Mouse (Mus musculus): ENCODE results near the gene Akain1. TPM values are rescaled to one million over a fixed set of nuclear protein-coding genes. Genes with fewer than 3 reads are reported as not detected.

Akain1 gene
- not detected in 2 replicates for polyA plus RNA-seq (2016; fragmentation: Nextera tagmentation; extraction: Ambion mirVana)

- WGBS (ENCODE audit: insufficient replicate concordance): under 1% methylated on average over 30 of the region's 44 CpGs
- peak within 1 kb of the TSS; percentile 61 for H3K4me2 ChIP-seq
- no peak within 1 kb of the TSS for H3K27ac ChIP-seq
- H3K9me3 ChIP-seq (replicated peaks): no peaks in the 10 kb centered on the region
- H3K27me3 ChIP-seq (replicated peaks): peaks cover 56% of the 10 kb centered on the region
- H3K4me1 ChIP-seq: peaks cover 14% of the 10 kb centered on the region; the same call in 1 of the 2 replicates
- peak; percentile 81; the same call in 1 of the 2 replicates for ATAC-seq
- peak within 1 kb of the TSS; percentile 29 for H3K4me3 ChIP-seq
- no peaks in the 10 kb centered on the region for H3K36me3 ChIP-seq
- H3K9ac ChIP-seq: no peak within 1 kb of the TSS
Observed at GRCm38 (mm10) chr17:69438990-69439491, at the start of gene Akain1. Gene Akain1 (plus strand): TSS chr17:69439326.

GRCm38 (mm10) chr17:69396147-69397033, 42.7 kb upstream of the Akain1 start:
- WGBS (ENCODE audit: insufficient replicate concordance): 10% methylated on average over 15 of the region's 16 CpGs
- peak overlapping the region; percentile 84 for H3K27ac ChIP-seq
- peak; percentile 79 for ATAC-seq

GRCm38 (mm10) chr17:69397163-69397562, 42.0 kb upstream of the Akain1 start:
- no peak for ATAC-seq
- Histone ChIP-seq H3K4me3 (no peak overlapping the region), H3K9ac (peak overlapping the region; percentile 66; the same call in 1 of the 2 replicates), H3K27ac (peak overlapping the region; percentile 46), H3K4me2 (peak overlapping the region; percentile 71), H3K4me1 (peaks cover 43% of the 10 kb centered on the region), H3K36me3 (no peaks in the 10 kb centered on the region), H3K9me3 (replicated peaks) (no peaks in the 10 kb centered on the region), H3K27me3 (replicated peaks) (no peaks in the 10 kb centered on the region)
- WGBS (ENCODE audit: insufficient replicate concordance): 38% methylated on average over 5 of the region's 5 CpGs

More at GRCm38 (mm10) chr17:69396147-69397033, 42.7 kb upstream of the Akain1 start:
- Histone ChIP-seq H3K4me2 (peak overlapping the region; percentile 71), H3K4me3 (peak overlapping the region; percentile 52), H3K27me3 (replicated peaks) (no peaks in the 10 kb centered on the region), H3K9ac (peak overlapping the region; percentile 66), H3K4me1 (peaks cover 36% of the 10 kb centered on the region), H3K36me3 (peaks cover 3% of the 10 kb centered on the region), H3K9me3 (replicated peaks) (no peaks in the 10 kb centered on the region)

GRCm38 (mm10) chr17:69398092-69398491, 41.0 kb upstream of the Akain1 start:
- Histone ChIP-seq H3K36me3 (no peaks in the 10 kb centered on the region), H3K4me2 (no peak overlapping the region), H3K27me3 (replicated peaks) (no peaks in the 10 kb centered on the region), H3K4me1 (peaks cover 43% of the 10 kb centered on the region), H3K9ac (no peak overlapping the region), H3K4me3 (no peak overlapping the region), H3K27ac (peak overlapping the region; percentile 46; the same call in 1 of the 2 replicates), H3K9me3 (replicated peaks) (no peaks in the 10 kb centered on the region)
- no peak for ATAC-seq

- H3K4me2 ChIP-seq: no peak overlapping the region
- WGBS (ENCODE audit: insufficient replicate concordance): 59% methylated on average over 2 of the region's 2 CpGs
- H3K9me3 ChIP-seq (replicated peaks): no peaks in the 10 kb centered on the region
- no peaks in the 10 kb centered on the region for H3K36me3 ChIP-seq
- H3K27ac ChIP-seq: no peak overlapping the region
- peak; percentile 44; the same call in 1 of the 2 replicates for ATAC-seq
- H3K27me3 ChIP-seq (replicated peaks): no peaks in the 10 kb centered on the region
- H3K4me1 ChIP-seq: peaks cover 32% of the 10 kb centered on the region
- H3K9ac ChIP-seq: no peak overlapping the region
- no peak overlapping the region for H3K4me3 ChIP-seq
Observed at GRCm38 (mm10) chr17:69401146-69401545, 38.0 kb upstream of the Akain1 start.

GRCm38 (mm10) chr17:69416163-69416562, 23.0 kb upstream of the Akain1 start:
- H3K9ac ChIP-seq: peak overlapping the region; percentile 89
- peak overlapping the region; percentile 96 for H3K4me3 ChIP-seq
- H3K4me1 ChIP-seq: peaks cover 21% of the 10 kb centered on the region
- H3K4me2 ChIP-seq: peak overlapping the region; percentile 84
- H3K27me3 ChIP-seq (replicated peaks): no peaks in the 10 kb centered on the region
- peak overlapping the region; percentile 89 for H3K27ac ChIP-seq
- H3K9me3 ChIP-seq (replicated peaks): no peaks in the 10 kb centered on the region
- H3K36me3 ChIP-seq: 0 out of 2 replicates have a peak, but pooled peaks cover 2% of the 10 kb centered on the region
- ATAC-seq: no peak

GRCm38 (mm10) chr17:69416920-69417661, 22.0 kb upstream of the Akain1 start:
- H3K4me1 ChIP-seq: peaks cover 25% of the 10 kb centered on the region
- no peaks in the 10 kb centered on the region for H3K9me3 ChIP-seq (replicated peaks)
- peak overlapping the region; percentile 89 for H3K27ac ChIP-seq
- H3K9ac ChIP-seq: peak overlapping the region; percentile 89
- 0 out of 2 replicates have a peak, but pooled peaks cover 2% of the 10 kb centered on the region for H3K36me3 ChIP-seq
- peak overlapping the region; percentile 84 for H3K4me2 ChIP-seq
- peak overlapping the region; percentile 96 for H3K4me3 ChIP-seq
- ATAC-seq: peak; percentile 100
- no peaks in the 10 kb centered on the region for H3K27me3 ChIP-seq (replicated peaks)
- WGBS (ENCODE audit: insufficient replicate concordance): under 1% methylated on average over 56 of the region's 56 CpGs

GRCm38 (mm10) chr17:69417724-69418373, 21.3 kb upstream of the Akain1 start:
- H3K27me3 ChIP-seq (replicated peaks): no peaks in the 10 kb centered on the region
- peak overlapping the region; percentile 96 for H3K4me3 ChIP-seq
- ATAC-seq: peak; percentile 39
- no peaks in the 10 kb centered on the region for H3K9me3 ChIP-seq (replicated peaks)
- H3K4me1 ChIP-seq: peaks cover 30% of the 10 kb centered on the region
- 0 out of 2 replicates have a peak, but pooled peaks cover 2% of the 10 kb centered on the region for H3K36me3 ChIP-seq
- H3K27ac ChIP-seq: peak overlapping the region; percentile 89
- H3K4me2 ChIP-seq: peak overlapping the region; percentile 84
- H3K9ac ChIP-seq: peak overlapping the region; percentile 89
- WGBS (ENCODE audit: insufficient replicate concordance): 3% methylated on average over 26 of the region's 26 CpGs

GRCm38 (mm10) chr17:69421592-69421991, 17.5 kb upstream of the Akain1 start:
- 0 out of 2 replicates have a peak, but pooled peaks cover 2% of the 10 kb centered on the region for H3K36me3 ChIP-seq

GRCm38 (mm10) chr17:69437836-69438235, 1.3 kb upstream of the Akain1 start:
- WGBS (ENCODE audit: insufficient replicate concordance): 56% methylated on average over 5 of the region's 5 CpGs
- H3K27me3 ChIP-seq (replicated peaks): peaks cover 56% of the 10 kb centered on the region

More at GRCm38 (mm10) chr17:69421592-69421991, 17.5 kb upstream of the Akain1 start:
- Histone ChIP-seq H3K4me2 (no peak overlapping the region), H3K4me1 (peaks cover 19% of the 10 kb centered on the region), H3K27ac (no peak overlapping the region), H3K9ac (no peak overlapping the region), H3K4me3 (no peak overlapping the region), H3K9me3 (replicated peaks) (no peaks in the 10 kb centered on the region), H3K27me3 (replicated peaks) (no peaks in the 10 kb centered on the region)
- WGBS (ENCODE audit: insufficient replicate concordance): 8% methylated on average over 1 of the region's 1 CpGs
- ATAC-seq: no peak

GRCm38 (mm10) chr17:69438486-69438885, 640 bp upstream of the Akain1 start:
- WGBS (ENCODE audit: insufficient replicate concordance): 34% methylated on average over 14 of the region's 14 CpGs
- Histone ChIP-seq H3K36me3 (no peaks in the 10 kb centered on the region), H3K9ac (no peak overlapping the region), H3K9me3 (replicated peaks) (no peaks in the 10 kb centered on the region), H3K4me3 (no peak overlapping the region), H3K4me1 (peaks cover 14% of the 10 kb centered on the region; the same call in 1 of the 2 replicates), H3K4me2 (peak overlapping the region; percentile 61), H3K27ac (no peak overlapping the region), H3K27me3 (replicated peaks) (peaks cover 56% of the 10 kb centered on the region)
- no peak for ATAC-seq

More at GRCm38 (mm10) chr17:69437836-69438235, 1.3 kb upstream of the Akain1 start:
- ATAC-seq: no peak
- Histone ChIP-seq H3K4me2 (no peak overlapping the region), H3K4me3 (no peak overlapping the region), H3K9ac (no peak overlapping the region), H3K4me1 (peaks cover 14% of the 10 kb centered on the region; the same call in 1 of the 2 replicates), H3K36me3 (no peaks in the 10 kb centered on the region), H3K9me3 (replicated peaks) (no peaks in the 10 kb centered on the region), H3K27ac (no peak overlapping the region)

All from liver, embryonic 12.5 days (tissue).